Mouse (Mus musculus) left cerebral cortex, postnatal 14 days (tissue): ENCODE measurements around the gene A930018P22Rik. TPM values are rescaled to one million over a fixed set of nuclear protein-coding genes. Genes with fewer than 3 reads are reported as not detected.

Experiments used
- DNase-seq, 2 experiments: peaks; one replicate each; pipeline ENCODE4 v3.0.0; 2021 to 2022; ENCODE audit warnings: low spot score in 2 of 2, mixed read lengths in 1 of 2
- intact Hi-C: fragments of 180-260 bp; cut with DNase I; formaldehyde crosslinking; loops from one replicate; pipeline ENCODE4 v1.15.1; 2025
- total RNA-seq, 2 experiments: library from RNA; stranded (reverse); gene quantifications; 2 replicates each; pipeline ENCODE4 v1.2.3; 2021

The A930018P22Rik gene
- total RNA-seq, 2 experiments from 2014 or later: 0.44 TPM; not detected in 1

- intact Hi-C loops: no loop called here
These were observed 25.5 kb downstream of the A930018P22Rik start for GRCm38 (mm10) chr2:104147910-104148561.

GRCm38 (mm10) chr2:104150608-104151397 is 28.2 kb downstream of the A930018P22Rik start:
- no peak for DNase-seq
- intact Hi-C loops: no loop called here

More at GRCm38 (mm10) chr2:104147910-104148561, 25.5 kb downstream of the A930018P22Rik start:
- no peak for DNase-seq

DNA sequence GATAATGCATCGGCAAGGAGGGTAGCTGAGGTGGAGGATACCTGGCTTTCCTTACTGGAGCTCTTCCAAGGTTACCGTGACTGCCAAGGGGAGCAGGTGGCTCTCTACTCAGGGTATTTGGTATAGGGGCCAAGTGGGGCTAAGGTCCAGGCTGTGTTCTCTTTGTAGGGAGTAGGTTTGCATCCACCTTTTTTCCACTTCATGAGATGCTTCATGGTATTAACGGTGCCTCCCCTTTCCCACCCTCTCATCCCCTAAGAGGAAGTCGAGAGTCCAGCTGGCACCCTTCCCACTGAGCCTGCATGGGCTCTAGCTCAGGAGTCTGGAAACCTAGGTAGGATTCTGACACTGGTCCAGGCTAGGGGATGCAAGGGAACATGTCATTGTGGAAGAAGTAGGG is 30.8 kb downstream of the A930018P22Rik start:
- intact Hi-C loops: no loop called here

DNA sequence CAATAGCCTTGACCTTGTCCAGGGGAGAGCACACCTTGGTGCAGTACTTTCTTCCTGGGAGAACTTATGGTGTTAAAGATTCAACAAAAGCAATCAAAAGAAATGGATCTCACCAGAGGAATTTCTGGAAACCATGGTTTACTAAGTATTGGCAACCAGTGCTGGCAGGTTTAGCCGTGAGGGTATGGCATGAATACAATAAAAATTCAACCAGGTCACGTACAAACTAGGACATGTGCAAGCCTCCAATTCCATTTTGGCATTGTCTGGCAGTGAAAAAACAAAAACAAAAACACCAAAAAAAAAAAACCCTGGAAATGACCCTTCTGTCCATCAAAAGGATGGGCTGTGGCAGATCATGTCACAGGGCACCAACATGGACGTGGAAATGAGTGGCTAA is 31.3 kb downstream of the A930018P22Rik start:
- DNase-seq: no peak
- intact Hi-C loops: no loop called here

More for the DNA sequence above, 30.8 kb downstream of the A930018P22Rik start:
- DNase-seq: no peak

DNA sequence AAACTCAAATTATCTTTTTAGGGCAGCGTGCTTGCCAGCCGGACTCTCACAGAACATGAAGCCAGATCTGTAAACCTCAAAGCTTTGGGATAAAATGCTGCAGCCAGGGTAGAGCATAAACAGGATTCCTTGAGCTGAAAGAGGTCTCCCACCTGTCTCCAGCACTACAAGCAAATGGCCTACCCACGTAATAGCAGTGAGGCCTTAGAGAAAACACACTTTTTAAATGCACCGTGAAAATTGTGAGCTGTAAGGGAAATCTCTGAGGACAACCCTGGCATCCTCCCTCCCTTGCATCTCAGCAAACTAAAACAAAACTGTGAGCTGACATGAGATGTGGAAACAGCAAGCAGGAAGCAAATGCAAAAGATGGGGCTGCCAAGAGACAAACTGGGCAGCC is 35.3 kb downstream of the A930018P22Rik start:
- no peak for DNase-seq
- intact Hi-C loops: no loop called here

GRCm38 (mm10) chr2:104163418-104163817 is 40.8 kb downstream of the A930018P22Rik start:
- no peak for DNase-seq
- intact Hi-C loops: no loop called here

GRCm38 (mm10) chr2:104163978-104164487 is 41.5 kb downstream of the A930018P22Rik start:
- DNase-seq: no peak
- intact Hi-C loops: no loop called here

DNA sequence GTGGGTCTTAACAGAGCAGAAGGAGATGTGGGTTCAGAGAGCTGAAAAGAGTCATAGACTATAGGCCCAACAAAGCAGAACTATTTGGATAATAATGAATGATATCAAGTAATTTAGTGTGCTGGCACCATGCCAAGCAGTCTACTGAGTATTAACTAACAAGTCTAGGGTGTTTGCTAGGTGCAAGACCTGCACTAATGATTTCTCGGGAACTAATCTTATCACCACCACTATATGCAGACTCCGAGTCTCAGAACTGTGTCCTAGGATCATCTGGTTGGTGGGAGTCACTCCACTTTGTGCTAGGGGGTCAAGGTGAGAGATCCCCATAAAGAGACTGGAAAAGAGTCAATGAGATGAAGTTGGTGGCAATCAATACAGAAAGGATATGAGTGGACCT is 43.1 kb downstream of the A930018P22Rik start:
- intact Hi-C loops: no loop called here

DNA sequence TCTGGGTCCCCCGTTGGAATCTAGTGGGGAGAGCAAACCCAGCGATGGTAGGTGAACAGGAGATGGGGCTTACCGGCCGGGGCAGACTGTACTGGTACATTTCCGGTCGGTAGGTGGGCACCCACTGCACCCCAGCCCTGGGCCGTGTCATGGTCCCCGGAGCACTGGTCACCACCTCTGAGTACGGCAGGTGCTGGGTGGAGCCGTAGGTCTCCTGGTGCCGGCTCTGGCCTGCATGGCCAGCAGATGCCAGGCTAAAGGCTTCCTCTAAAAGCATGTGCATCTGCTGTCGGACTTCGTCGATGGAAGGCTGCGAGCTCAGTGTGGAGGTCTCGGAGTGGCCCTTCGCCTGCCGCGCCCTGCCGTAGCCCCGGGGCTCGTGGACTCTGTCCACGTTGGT is 45.2 kb downstream of the A930018P22Rik start:
- no peak for DNase-seq

More for the DNA sequence above, 43.1 kb downstream of the A930018P22Rik start:
- DNase-seq: no peak

GRCm38 (mm10) chr2:104168186-104168896 is 45.8 kb downstream of the A930018P22Rik start:
- intact Hi-C loops: no loop called here
- no peak for DNase-seq

More for the DNA sequence above, 45.2 kb downstream of the A930018P22Rik start:
- intact Hi-C loops: no loop called here

DNA sequence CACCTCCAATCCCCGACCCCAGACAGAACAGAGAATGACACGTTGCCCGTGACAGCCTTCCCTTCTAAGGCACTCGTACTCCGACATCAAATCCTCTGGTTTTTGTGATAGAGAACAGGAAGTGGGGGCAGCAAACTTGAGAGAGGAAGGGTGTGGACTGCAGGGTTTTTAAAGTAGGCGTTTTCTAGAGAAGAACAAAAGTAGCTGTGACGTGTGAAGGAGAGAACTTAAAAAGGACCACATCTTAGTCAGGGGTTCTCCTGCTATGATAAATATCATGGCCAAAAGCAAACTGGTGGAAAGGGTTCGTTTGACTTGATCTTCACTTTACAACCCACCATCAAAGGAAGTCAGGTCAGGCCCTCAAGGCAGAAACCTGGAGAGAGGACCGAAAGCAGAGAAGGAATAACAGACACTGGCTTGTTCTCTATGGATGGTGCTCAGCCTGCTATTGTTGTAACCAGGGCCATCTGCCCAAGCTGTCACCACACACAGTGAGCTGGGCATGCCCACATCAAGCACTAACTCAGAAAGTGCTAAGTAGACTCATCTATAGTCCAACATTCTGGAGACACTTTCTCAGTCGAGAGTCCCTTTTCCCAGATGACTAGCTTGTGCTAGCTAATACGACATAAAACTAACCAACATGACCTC is 50.3 kb downstream of the A930018P22Rik start:
- no peak for DNase-seq
- intact Hi-C loops: no loop called here

- intact Hi-C loops: no loop called here
- DNase-seq: no peak
These were observed 50.9 kb downstream of the A930018P22Rik start for GRCm38 (mm10) chr2:104173431-104173830.

Other genes with a start within 250 kb of the A930018P22Rik start
- gene Lmo2, start 164.8 kb upstream of the A930018P22Rik start, total RNA-seq: 10 to 100 TPM; 19.0 to 21.9 TPM
- gene Fbxo3, start 95.0 kb upstream of the A930018P22Rik start, total RNA-seq: 10 to 100 TPM; 52.2 to 53.6 TPM
- not detected for gene 4931422A03Rik, start 94.4 kb upstream of the A930018P22Rik start, total RNA-seq
- gene Gm10912, start 56.9 kb upstream of the A930018P22Rik start, total RNA-seq: under 1 TPM; 0.19 to 0.35 TPM
- not detected for gene Gm10799, start 54.2 kb upstream of the A930018P22Rik start, total RNA-seq
- under 1 TPM; 0.59 to 0.88 TPM for gene Cd59b, start 52.9 kb upstream of the A930018P22Rik start, total RNA-seq
- gene Cd59a, start 27.0 kb upstream of the A930018P22Rik start, total RNA-seq: 1 to 10 TPM; 2.0 to 2.1 TPM